Mouse (Mus musculus) heart, adult 2 months (tissue): ENCODE data around the gene Tcf7l1.

Source experiments
- CTCF ChIP-seq: fragments of 200-600 bp; IDR thresholded peaks from 2 replicates; pipeline ENCODE4 v1.8.1; 2022; ENCODE audit warnings: antibody characterized with exemption, mild to moderate bottlenecking, moderate library complexity
- EP300 ChIP-seq: fragments of 200-500 bp; IDR thresholded peaks from 2 replicates; pipeline ENCODE4 v1.6.1; 2011; ENCODE audit warnings: low read depth, low read length, control low read depth; ENCODE audit not compliant: insufficient read depth
- POLR2A ChIP-seq: fragments of 200-500 bp; IDR thresholded peaks from 2 replicates; pipeline ENCODE4 v1.6.1; 2011; ENCODE audit warnings: mild to moderate bottlenecking, low read depth, low read length, control low read depth; ENCODE audit not compliant: insufficient read depth

GRCm38 (mm10) chr6:72751210-72751609 is 37.8 kb downstream of the Tcf7l1 start:
- TF ChIP-seq CTCF (peak; percentile 46), POLR2A (no peak), EP300 (no peak)
